Mouse (Mus musculus) lung, embryonic 16.5 days (tissue): Measurements from ENCODE around the gene Tubgcp6. TPM values are rescaled to one million over a fixed set of nuclear protein-coding genes. Genes with fewer than 3 reads are reported as not detected.
A peak's percentile ranks its signal among the peaks of the same experiment; 100 is the strongest.

Source experiments
- ATAC-seq: fragments of 200-750 bp; cut with Nextera tagmentation; 2 replicates; pipeline ENCODE4 v1.8.0; 2017; ENCODE audit warnings: low read depth, mild to moderate bottlenecking, moderate library complexity
- H3K27ac ChIP-seq: fragments of 300-500 bp; sonication (generic); 2 replicates; pipeline ENCODE4 v1.5.1; 2014; ENCODE audit warnings: mild to moderate bottlenecking, control low read depth, low read length
- H3K27me3 ChIP-seq: fragments of 300-500 bp; sonication (generic); 2 replicates; pipeline ENCODE4 v1.6.1; 2014; ENCODE audit warnings: low read depth, low read length, mixed read lengths; ENCODE audit not compliant: control insufficient read depth, insufficient read depth
- H3K36me3 ChIP-seq: fragments of 300-500 bp; sonication (generic); 2 replicates; pipeline ENCODE4 v1.6.1; 2014; ENCODE audit warnings: low read length; ENCODE audit not compliant: control insufficient read depth, insufficient read depth
- H3K4me1 ChIP-seq: fragments of 300-500 bp; sonication (generic); replicated peaks from 2 replicates; pipeline ENCODE4 v1.6.1; 2014; ENCODE audit warnings: low read length, mixed read lengths; ENCODE audit not compliant: control insufficient read depth, insufficient read depth
- H3K4me2 ChIP-seq: fragments of 300-500 bp; sonication (generic); 2 replicates; pipeline ENCODE4 v1.6.1; 2014; ENCODE audit warnings: low read depth, low read length, control low read depth
- H3K4me3 ChIP-seq: fragments of 300-500 bp; sonication (generic); 2 replicates; pipeline ENCODE4 v1.5.1; 2014; ENCODE audit warnings: mild to moderate bottlenecking, low read length, control low read depth
- H3K9ac ChIP-seq: fragments of 300-500 bp; sonication (generic); 2 replicates; pipeline ENCODE4 v1.6.1; 2014; ENCODE audit warnings: low read length, control low read depth
- H3K9me3 ChIP-seq: fragments of 300-500 bp; sonication (generic); 2 replicates; pipeline ENCODE4 v1.6.1; 2016; ENCODE audit warnings: low read length; ENCODE audit not compliant: control insufficient read depth
- WGBS: fragments of 180-500 bp; shearing (Covaris S2); extraction: QIAGEN DNeasy Blood & Tissue Kit; methylation state at CpG from one replicate; pipeline ENCODE4 v1.1.7; 2014; 5-methylcytosine and 5-hydroxymethylcytosine counted together
- polyA plus RNA-seq: library from polyadenylated mRNA; unstranded; fragments of >200 nt; fragmentation: Nextera tagmentation; extraction: Ambion mirVana; gene quantifications from 2 replicates; pipeline ENCODE4 v1.2.1, GENCODE M21; 2015

Gene Tubgcp6
- polyA plus RNA-seq, 1 experiment from 2014 or later: 15.7 TPM

GRCm38 (mm10) chr15:89145813-89146350, 23.0 kb upstream of the Tubgcp6 start:
- Histone ChIP-seq H3K27ac (no peak overlapping the region), H3K4me1 (peaks cover 32% of the 10 kb centered on the region), H3K4me3 (no peak overlapping the region), H3K9me3 (no peaks in the 10 kb centered on the region), H3K4me2 (peak overlapping the region; percentile 49), H3K9ac (no peak overlapping the region), H3K27me3 (peaks cover 51% of the 10 kb centered on the region), H3K36me3 (no peaks in the 10 kb centered on the region)
- no peak for ATAC-seq
- 66% methylated on average over 24 of the region's 24 CpGs for WGBS

GRCm38 (mm10) chr15:89144965-89145364, 22.1 kb upstream of the Tubgcp6 start:
- Histone ChIP-seq H3K9ac (no peak overlapping the region), H3K4me1 (peaks cover 33% of the 10 kb centered on the region), H3K4me3 (no peak overlapping the region), H3K36me3 (no peaks in the 10 kb centered on the region), H3K4me2 (no peak overlapping the region), H3K27ac (no peak overlapping the region), H3K27me3 (peaks cover 60% of the 10 kb centered on the region), H3K9me3 (no peaks in the 10 kb centered on the region)
- no peak for ATAC-seq
- 79% methylated on average over 11 of the region's 11 CpGs for WGBS

GRCm38 (mm10) chr15:89143134-89143533, 20.2 kb upstream of the Tubgcp6 start:
- 49% methylated on average over 2 of the region's 2 CpGs for WGBS
- no peak for ATAC-seq

GRCm38 (mm10) chr15:89141905-89142304, 19.0 kb upstream of the Tubgcp6 start:
- H3K4me1 ChIP-seq: peaks cover 22% of the 10 kb centered on the region
- 0 out of 2 replicates have a peak overlapping the region, but pooled peaks have one; percentile 6 for H3K4me2 ChIP-seq
- H3K9ac ChIP-seq: no peak overlapping the region
- H3K4me3 ChIP-seq: no peak overlapping the region
- no peak overlapping the region for H3K27ac ChIP-seq
- H3K27me3 ChIP-seq: peaks cover 44% of the 10 kb centered on the region
- 38% methylated on average over 4 of the region's 4 CpGs for WGBS
- no peaks in the 10 kb centered on the region for H3K36me3 ChIP-seq
- H3K9me3 ChIP-seq: no peaks in the 10 kb centered on the region
- no peak for ATAC-seq

More at GRCm38 (mm10) chr15:89143134-89143533, 20.2 kb upstream of the Tubgcp6 start:
- Histone ChIP-seq H3K4me3 (no peak overlapping the region), H3K4me1 (peaks cover 32% of the 10 kb centered on the region), H3K27ac (no peak overlapping the region), H3K9me3 (no peaks in the 10 kb centered on the region), H3K9ac (no peak overlapping the region), H3K4me2 (no peak overlapping the region), H3K27me3 (peaks cover 55% of the 10 kb centered on the region), H3K36me3 (no peaks in the 10 kb centered on the region)

GRCm38 (mm10) chr15:89141443-89141842, 18.5 kb upstream of the Tubgcp6 start:
- Histone ChIP-seq H3K27ac (no peak overlapping the region), H3K9ac (no peak overlapping the region), H3K4me3 (no peak overlapping the region), H3K27me3 (peaks cover 42% of the 10 kb centered on the region), H3K36me3 (no peaks in the 10 kb centered on the region), H3K4me1 (peaks cover 17% of the 10 kb centered on the region), H3K9me3 (no peaks in the 10 kb centered on the region), H3K4me2 (peak overlapping the region; percentile 91; the same call in 1 of the 2 replicates)
- no peak for ATAC-seq
- 14% methylated on average over 5 of the region's 5 CpGs for WGBS

GRCm38 (mm10) chr15:89140659-89141252, 17.8 kb upstream of the Tubgcp6 start, which contains the start of gene Mapk12:
TSS of gene Mapk12 (minus strand) at chr15:89140703.
- Histone ChIP-seq H3K36me3 (no peaks in the 10 kb centered on the region), H3K9me3 (no peaks in the 10 kb centered on the region), H3K4me2 (peak within 1 kb of the TSS; percentile 91), H3K4me3 (peak within 1 kb of the TSS; percentile 60), H3K9ac (peak within 1 kb of the TSS; percentile 71), H3K4me1 (peaks cover 15% of the 10 kb centered on the region), H3K27me3 (peaks cover 37% of the 10 kb centered on the region), H3K27ac (peak within 1 kb of the TSS; percentile 37)
- under 1% methylated on average over 21 of the region's 21 CpGs for WGBS
- peak; percentile 73 for ATAC-seq

DNA sequence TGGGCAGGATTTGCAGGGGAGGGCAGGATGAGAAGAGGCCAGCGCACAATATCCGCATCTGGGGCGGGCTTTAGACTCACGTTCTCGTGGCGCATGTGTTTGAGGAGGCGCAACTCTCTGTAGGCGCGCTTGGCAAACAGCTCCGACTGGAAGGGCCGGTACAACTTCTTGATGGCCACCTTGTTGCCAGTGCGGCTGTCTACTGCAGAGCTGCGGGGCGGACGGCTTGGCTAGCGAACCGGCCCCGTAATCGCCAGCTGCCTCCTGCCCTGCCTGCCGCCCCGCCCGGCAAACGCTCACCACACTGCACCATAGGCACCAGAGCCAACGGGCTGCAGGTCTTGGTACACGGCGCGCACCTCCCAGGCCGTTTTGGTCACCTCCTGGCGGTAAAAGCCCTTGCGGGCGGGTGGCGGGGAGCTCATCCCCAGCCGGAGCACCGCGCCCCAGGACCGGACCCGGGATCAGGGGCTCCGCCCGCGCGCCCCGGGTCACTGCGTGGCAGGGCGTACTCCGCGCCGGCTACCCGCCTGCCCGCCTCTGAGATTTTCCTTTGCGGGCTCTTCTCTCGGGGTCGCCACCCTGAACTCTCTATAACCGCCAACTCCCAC, 17.2 kb upstream of the Tubgcp6 start:
- no peaks in the 10 kb centered on the region for H3K36me3 ChIP-seq
- peak overlapping the region; percentile 91 for H3K4me2 ChIP-seq
- 0% methylated on average over 53 of the region's 53 CpGs for WGBS
- H3K4me1 ChIP-seq: peaks cover 15% of the 10 kb centered on the region
- peak overlapping the region; percentile 60 for H3K4me3 ChIP-seq
- no peaks in the 10 kb centered on the region for H3K9me3 ChIP-seq
- peak overlapping the region; percentile 37 for H3K27ac ChIP-seq
- peak; percentile 42; the same call in 1 of the 2 replicates for ATAC-seq
- H3K27me3 ChIP-seq: peaks cover 32% of the 10 kb centered on the region
- peak overlapping the region; percentile 71 for H3K9ac ChIP-seq

DNA sequence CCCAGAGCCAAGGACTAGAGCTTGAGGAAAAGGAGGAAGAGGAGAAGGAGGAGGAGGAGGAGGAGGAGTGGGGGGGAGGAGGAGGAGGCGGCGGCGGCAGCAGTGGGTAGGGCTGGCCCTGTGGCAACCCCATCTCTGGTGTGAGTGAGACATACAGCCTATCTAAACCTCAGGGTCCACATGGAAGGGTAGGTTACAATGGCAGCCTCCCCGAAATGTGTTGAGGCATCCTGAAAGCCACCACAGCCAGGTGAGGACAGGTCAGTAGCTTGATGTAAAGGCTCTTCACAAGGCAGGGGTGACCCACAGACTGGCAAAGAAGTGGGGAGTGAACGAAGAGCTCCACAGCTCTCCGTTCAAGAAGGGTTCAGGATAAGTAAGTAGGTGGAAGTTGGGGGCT, 15.6 kb upstream of the Tubgcp6 start:
- Histone ChIP-seq H3K4me3 (no peak overlapping the region), H3K4me2 (no peak overlapping the region), H3K27ac (no peak overlapping the region), H3K4me1 (peaks cover 15% of the 10 kb centered on the region), H3K27me3 (peaks cover 30% of the 10 kb centered on the region), H3K9me3 (no peaks in the 10 kb centered on the region), H3K36me3 (no peaks in the 10 kb centered on the region), H3K9ac (no peak overlapping the region)
- no peak for ATAC-seq
- 91% methylated on average over 6 of the region's 6 CpGs for WGBS

DNA sequence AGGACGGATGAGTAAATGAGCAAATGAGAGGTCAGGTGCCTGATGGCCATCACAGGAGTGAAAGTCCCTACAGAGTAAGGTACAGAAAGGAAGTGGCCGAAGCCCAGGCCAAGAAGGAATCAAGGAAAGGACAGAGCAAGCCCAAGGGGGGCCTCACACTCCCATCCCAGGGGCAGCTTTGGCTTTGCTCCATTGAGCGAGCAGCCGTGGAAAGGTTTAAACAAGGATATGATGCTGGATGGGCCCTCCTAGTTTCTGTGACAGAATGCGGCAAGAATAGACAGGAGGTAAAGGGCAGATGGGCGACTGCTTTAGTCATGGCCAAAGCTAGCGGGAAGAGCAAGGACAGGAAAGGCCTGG, 15.1 kb upstream of the Tubgcp6 start:
- H3K27ac ChIP-seq: no peak overlapping the region
- H3K9ac ChIP-seq: no peak overlapping the region
- H3K27me3 ChIP-seq: peaks cover 30% of the 10 kb centered on the region
- no peaks in the 10 kb centered on the region for H3K9me3 ChIP-seq
- no peak overlapping the region for H3K4me3 ChIP-seq
- peaks cover 15% of the 10 kb centered on the region for H3K4me1 ChIP-seq
- H3K36me3 ChIP-seq: no peaks in the 10 kb centered on the region
- ATAC-seq: no peak
- 77% methylated on average over 7 of the region's 7 CpGs for WGBS
- no peak overlapping the region for H3K4me2 ChIP-seq
